Mouse (Mus musculus) neural tube, embryonic 10.5 days (tissue): ENCODE measurements around the gene Dhrs2.
A peak's percentile ranks its signal among the peaks of the same experiment; 100 is the strongest.

Experiments used
- DNase-seq: peaks from one replicate; pipeline ENCODE4 v3.0.0-alpha.2; 2017; ENCODE audit warnings: low spot score; ENCODE audit errors: extremely low spot score

Dhrs2 gene

GRCm38 (mm10) chr14:55248284-55248683, 26.5 kb downstream of the Dhrs2 start:
- no peak for DNase-seq

- DNase-seq: no peak
Measured at GRCm38 (mm10) chr14:55253580-55253979, 31.8 kb downstream of the Dhrs2 start.

GRCm38 (mm10) chr14:55255443-55255842, 33.6 kb downstream of the Dhrs2 start:
- DNase-seq: no peak

GRCm38 (mm10) chr14:55271158-55271557, 49.4 kb downstream of the Dhrs2 start:
- DNase-seq: peak; percentile 24

- no peak for DNase-seq
Measured at GRCm38 (mm10) chr14:55273023-55273422, 51.2 kb downstream of the Dhrs2 start.

- DNase-seq: no peak
Measured at GRCm38 (mm10) chr14:55274810-55275209, 53.0 kb downstream of the Dhrs2 start.

- DNase-seq: no peak
Measured at GRCm38 (mm10) chr14:55279322-55280069, 57.7 kb downstream of the Dhrs2 start.
